Mouse (Mus musculus) brain, embryonic 14.5 days (tissue): Measurements from ENCODE around the gene Mmp23. TPM values are rescaled to one million over a fixed set of nuclear protein-coding genes. Genes with fewer than 3 reads are reported as not detected.
"Not testable (repeated sequence)": the region's sequence is repeated elsewhere in the genome, so short reads cannot be mapped to it uniquely, and the experiment has no call there.

ENCODE experiments used
- DNase-seq: peaks from one replicate; pipeline ENCODE4 v3.0.0-alpha.2; 2011; ENCODE audit warnings: low read depth
- CTCF ChIP-seq: fragments of 200-500 bp; IDR thresholded peaks from 2 replicates; pipeline ENCODE4 v1.5.1; 2012; ENCODE audit warnings: inconsistent platforms, mild to moderate bottlenecking, moderate library complexity, borderline replicate concordance; ENCODE audit not compliant: insufficient read depth, insufficient read length; ENCODE audit errors: extremely low read depth
- POLR2A ChIP-seq: fragments of 200-500 bp; IDR thresholded peaks from 2 replicates; pipeline ENCODE4 v1.6.1; 2012; ENCODE audit warnings: mild to moderate bottlenecking, inconsistent platforms, borderline replicate concordance; ENCODE audit not compliant: poor library complexity, insufficient read depth, insufficient read length, severe bottlenecking; ENCODE audit errors: extremely low read depth
- polyA plus RNA-seq: library from polyadenylated mRNA; depleted of rRNA; stranded (reverse); fragments of >200 nt; gene quantifications from 2 replicates; pipeline ENCODE4 v1.2.3, GENCODE M21; 2012; rRNA removed

The Mmp23 gene
- 9.8 and 11.0 TPM in 2 replicates for polyA plus RNA-seq

GRCm38 (mm10) chr4:155653086-155653450 is at the start of gene Mmp23:
Mmp23 (minus strand) TSS chr4:155653384.
- peak; percentile 59 for DNase-seq
- no peak for TF ChIP-seq CTCF
- no peak for TF ChIP-seq POLR2A

- TF ChIP-seq POLR2A (no peak), CTCF (peak; percentile 56; the same call in 1 of the 2 replicates)
- DNase-seq, result peak; percentile 48
These were observed 47.2 kb upstream of the Mmp23 start for GRCm38 (mm10) chr4:155700425-155700824.

- no peak for DNase-seq
- TF ChIP-seq CTCF, result no peak
- no peak for TF ChIP-seq POLR2A
These were observed 43.4 kb upstream of the Mmp23 start for GRCm38 (mm10) chr4:155696261-155697255.

DNA sequence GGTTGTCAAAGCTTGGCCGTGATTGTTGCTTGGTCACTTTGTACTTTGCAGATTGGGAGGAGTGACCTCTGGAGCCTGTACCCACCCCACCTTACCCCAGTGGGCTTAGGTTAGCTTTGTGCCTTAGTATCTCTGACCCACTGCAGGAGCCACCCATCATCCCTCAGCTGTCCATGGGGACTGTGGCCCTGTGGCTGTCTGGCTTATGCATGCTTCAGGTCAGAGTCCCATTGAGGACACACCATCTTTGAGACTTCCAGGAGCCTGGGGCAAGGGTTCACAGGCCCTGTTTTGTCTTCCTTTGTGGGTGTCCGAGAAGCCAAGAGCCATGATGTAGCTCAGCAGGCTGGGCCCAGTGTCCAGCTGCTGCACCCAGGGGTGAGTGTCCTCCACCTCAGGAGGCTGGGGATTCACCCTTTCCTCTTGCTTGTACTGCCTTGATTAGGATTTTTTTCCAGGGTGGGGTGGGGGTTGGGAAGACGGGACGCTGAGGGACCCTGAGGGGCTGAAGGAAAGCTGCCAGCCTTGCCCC is 42.4 kb upstream of the Mmp23 start:
- TF ChIP-seq CTCF (no peak), POLR2A (no peak)

DNA sequence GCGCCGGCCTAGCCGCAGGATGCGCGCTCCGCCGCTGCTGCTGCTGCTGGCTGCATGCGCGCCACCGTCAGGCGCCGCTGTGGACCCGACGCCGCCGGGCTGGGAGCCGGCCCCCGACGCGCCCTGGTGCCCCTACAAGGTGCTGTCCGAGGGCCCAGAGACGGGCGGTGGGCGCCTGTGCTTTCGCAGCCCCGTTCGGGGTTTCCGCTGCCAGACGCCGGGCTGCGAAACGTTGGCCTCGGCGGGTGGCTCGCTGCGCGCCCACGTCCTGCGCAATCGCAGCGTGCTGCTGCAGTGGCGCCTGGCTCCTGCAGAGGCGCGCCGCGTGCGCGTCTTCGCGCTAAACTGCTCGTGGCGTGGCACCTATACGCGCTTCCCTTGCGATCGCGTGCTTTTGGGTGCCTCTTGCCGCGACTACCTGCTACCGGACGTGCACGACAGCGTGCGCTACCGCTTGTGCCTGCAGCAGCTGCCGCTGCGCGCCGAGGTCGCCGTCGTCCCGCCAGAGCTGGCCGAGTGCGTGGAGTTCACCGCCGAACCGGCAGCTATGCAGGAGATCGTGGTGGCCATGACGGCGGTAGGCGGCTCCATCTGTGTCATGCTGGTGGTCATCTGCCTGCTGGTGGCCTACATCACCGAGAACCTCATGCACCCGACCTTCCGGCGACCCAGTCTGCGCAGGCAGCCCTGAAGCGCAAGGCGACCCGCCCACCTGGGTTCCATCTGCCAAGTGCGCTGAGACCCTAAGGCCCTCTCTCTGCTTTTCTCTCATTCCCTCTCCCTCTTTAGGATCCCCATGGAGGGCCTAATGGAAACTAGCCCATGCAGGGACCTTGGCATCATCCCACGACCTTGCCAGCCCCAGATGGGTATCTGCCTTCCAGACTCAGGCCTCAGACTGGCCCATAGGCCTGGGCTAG is 41.6 kb upstream of the Mmp23 start:
- peak; percentile 55; the same call in 1 of the 2 replicates for TF ChIP-seq POLR2A
- TF ChIP-seq CTCF, result peak; percentile 41; the same call in 1 of the 2 replicates
- peak; percentile 85 for DNase-seq

More for the DNA sequence above, 42.4 kb upstream of the Mmp23 start:
- DNase-seq, result no peak

- DNase-seq, result peak; percentile 80
These were observed 40.9 kb upstream of the Mmp23 start, which contains the start of gene Fndc10 for GRCm38 (mm10) chr4:155694111-155694481. Fndc10 (plus strand) TSS chr4:155694342.

DNA sequence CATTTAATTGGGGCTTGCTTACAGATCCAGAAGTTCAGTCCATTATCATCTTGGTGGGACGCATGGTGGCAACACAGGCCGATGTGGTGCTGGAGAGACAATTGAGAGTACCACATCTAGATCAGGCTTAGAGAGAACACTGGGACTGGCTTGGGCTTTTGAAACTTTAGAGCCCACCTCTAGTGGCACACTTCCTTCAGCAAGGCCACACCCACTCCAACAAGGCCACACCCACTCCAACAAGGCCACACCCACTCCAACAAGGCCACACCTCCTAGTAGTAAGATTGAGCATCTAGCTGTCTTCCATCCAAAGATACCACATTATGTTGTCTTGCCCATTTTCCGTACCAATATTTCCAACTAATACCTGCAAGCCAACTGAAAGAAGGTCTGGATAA is 39.2 kb upstream of the Mmp23 start:
- TF ChIP-seq POLR2A (no peak), CTCF (no peak)
- DNase-seq, result no peak

More at GRCm38 (mm10) chr4:155694111-155694481, 40.9 kb upstream of the Mmp23 start, which contains the start of gene Fndc10:
- TF ChIP-seq POLR2A (no peak), CTCF (peak; percentile 5; the same call in 1 of the 2 replicates)

GRCm38 (mm10) chr4:155690571-155691375 is 37.6 kb upstream of the Mmp23 start:
- TF ChIP-seq CTCF (no peak), POLR2A (no peak)
- peak; percentile 58 for DNase-seq

- not testable (repeated sequence) for DNase-seq
These were observed 34.6 kb upstream of the Mmp23 start for GRCm38 (mm10) chr4:155687764-155688163.

DNA sequence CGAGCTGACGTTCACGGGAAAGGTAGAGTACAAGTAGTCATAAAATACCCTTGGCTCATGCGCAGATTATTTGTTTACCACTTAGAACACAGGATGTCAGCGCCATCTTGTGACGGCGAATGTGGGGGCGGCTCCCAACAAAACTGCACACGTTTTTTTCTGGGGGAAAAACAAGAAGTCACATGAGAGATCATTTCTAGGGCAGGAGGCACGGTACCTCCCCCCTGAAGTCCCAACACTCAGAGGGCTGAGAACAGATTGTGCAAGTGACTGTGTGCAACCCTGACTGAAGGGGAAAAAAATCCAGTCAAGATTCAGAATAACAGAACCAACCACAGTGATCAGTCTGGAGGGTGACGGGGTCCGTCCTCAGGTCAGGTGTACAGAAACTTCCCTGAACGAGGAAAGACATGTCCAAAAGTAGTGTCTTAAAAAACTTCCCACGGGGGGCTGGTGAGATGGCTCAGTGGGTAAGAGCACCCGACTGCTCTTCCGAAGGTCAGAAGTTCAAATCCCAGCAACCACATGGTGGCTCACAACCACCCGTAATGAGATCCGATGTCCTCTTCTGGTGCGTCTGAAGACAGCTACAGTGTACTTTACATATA is 30.6 kb upstream of the Mmp23 start:
- not testable (repeated sequence) for DNase-seq

- peak; percentile 35 for DNase-seq
- TF ChIP-seq CTCF (peak; percentile 32; the same call in 1 of the 2 replicates), POLR2A (no peak)
These were observed 22.8 kb upstream of the Mmp23 start for GRCm38 (mm10) chr4:155675991-155676390.
